9 mouse cellular contexts compared by ENCODE assay signal in genomic region chr16:32520372-32520748, GRCm38 (mm10). TPM values are rescaled to one million over a fixed set of nuclear protein-coding genes. Genes with fewer than 3 reads are reported as not detected.
DNase-seq lines count a peak whose midpoint lies in the region; ATAC-seq lines count a peak whose summit lies in the region.
"Had no signal": no experiment of that assay in that cellular context is flagged by ENCODE, and none has a peak within 500 bp of the region (broad histone marks: within the 10 kb centered on the region; RNA-seq: fewer than 3 reads in every experiment).

No protein-coding gene starts in this region.

- no peak overlapping the region for H3K9ac ChIP-seq in midbrain, embryonic 14.5 days (replicated peaks; ENCODE audit: low read length)

- no peaks in the 10 kb centered on the region for H3K36me3 ChIP-seq in midbrain, embryonic 14.5 days (ENCODE audit: control insufficient read depth, insufficient read depth, low read length)

- WGBS in midbrain, embryonic 14.5 days = 52% methylated on average over 9 of the region's 9 CpGs

- H3K27me3 ChIP-seq in midbrain, embryonic 14.5 days (ENCODE audit: control insufficient read depth, insufficient read depth, low read length) = no peaks in the 10 kb centered on the region

- no peaks in the 10 kb centered on the region for H3K9me3 ChIP-seq in midbrain, embryonic 14.5 days (ENCODE audit: control insufficient read depth, low read length)

- DNase-seq in adrenal gland, postnatal 10 days = peak; percentile 47
- no peak for DNase-seq in adrenal gland, adult 2 months
- peak; percentile 35 for DNase-seq in urinary bladder, postnatal 14 days (ENCODE audit: low spot score)
- DNase-seq in urinary bladder, postnatal 25 days (ENCODE audit: low spot score) = no peak
- DNase-seq in midbrain, embryonic 14.5 days = peak; percentile 11
- no peak for DNase-seq in gastrocnemius, postnatal 4 days (ENCODE audit: low spot score in 2 of 2)
- DNase-seq in ovary, postnatal 14 days (ENCODE audit: low spot score) = no peak
- DNase-seq in testis, postnatal 14 days (ENCODE audit: low spot score) = no peak
- DNase-seq: cerebellum, adult 9-10 months had no signal

- no peak overlapping the region for H3K4me3 ChIP-seq in midbrain, embryonic 14.5 days (replicated peaks; ENCODE audit: low read depth, low read length)

- no peak for ATAC-seq in midbrain, embryonic 14.5 days (ENCODE audit: low FRiP score, low TSS enrichment)

- H3K4me2 ChIP-seq in midbrain, embryonic 14.5 days (ENCODE audit: low read length) = no peak overlapping the region

- peaks cover 23% of the 10 kb centered on the region for H3K4me1 ChIP-seq in midbrain, embryonic 14.5 days (ENCODE audit: control insufficient read depth, insufficient read depth, low read length)

- H3K27ac ChIP-seq in midbrain, embryonic 14.5 days (replicated peaks; ENCODE audit: low read depth, low read length) = no peak overlapping the region

RNA-seq across cellular contexts. Expression of gene Zdhhc19, which starts 24.3 kb away (rescaled TPM):
- not detected for total RNA-seq in adrenal gland, postnatal 10 days (2021)
- total RNA-seq in adrenal gland, adult 2 months (2021) = not detected
- polyA plus RNA-seq in adrenal gland, adult 2 months (2012; rRNA removed) = not detected in 2 replicates
- not detected in 2 replicates for polyA plus RNA-seq in midbrain, embryonic 14.5 days (2014; fragmentation: Nextera tagmentation; extraction: Ambion mirVana)
- not detected for total RNA-seq in gastrocnemius, postnatal 4 days (2021)

RNA-seq across cellular contexts. Expression of gene Slc51a, which starts 32.7 kb away (rescaled TPM):
- total RNA-seq in adrenal gland, postnatal 10 days (2021) = not detected
- total RNA-seq in adrenal gland, adult 2 months (2021) = under 1 TPM in 1 of 2 experiments, not detected in 1; 0.28 TPM
- 0.23 and 0.33 TPM in 2 replicates for polyA plus RNA-seq in adrenal gland, adult 2 months (2012; rRNA removed)
- 0.16 TPM in 1 of 2 replicates, not detected in the other for polyA plus RNA-seq in midbrain, embryonic 14.5 days (2014; fragmentation: Nextera tagmentation; extraction: Ambion mirVana)
- not detected for total RNA-seq in gastrocnemius, postnatal 4 days (2021)

Comparison
In these comparisons a context has a peak if more than half of its experiments do, and no peak if none do; other contexts are left out.
1. DNase-seq: peak in adrenal gland, postnatal 10 days (single experiment), urinary bladder, postnatal 14 days (single experiment) and midbrain, embryonic 14.5 days (single experiment); none in adrenal gland, adult 2 months (single experiment), urinary bladder, postnatal 25 days (single experiment), gastrocnemius, postnatal 4 days (0 of 2), ovary, postnatal 14 days (single experiment) and testis, postnatal 14 days (single experiment).